Mouse (Mus musculus): ENCODE data around the gene Usp46.

DNA sequence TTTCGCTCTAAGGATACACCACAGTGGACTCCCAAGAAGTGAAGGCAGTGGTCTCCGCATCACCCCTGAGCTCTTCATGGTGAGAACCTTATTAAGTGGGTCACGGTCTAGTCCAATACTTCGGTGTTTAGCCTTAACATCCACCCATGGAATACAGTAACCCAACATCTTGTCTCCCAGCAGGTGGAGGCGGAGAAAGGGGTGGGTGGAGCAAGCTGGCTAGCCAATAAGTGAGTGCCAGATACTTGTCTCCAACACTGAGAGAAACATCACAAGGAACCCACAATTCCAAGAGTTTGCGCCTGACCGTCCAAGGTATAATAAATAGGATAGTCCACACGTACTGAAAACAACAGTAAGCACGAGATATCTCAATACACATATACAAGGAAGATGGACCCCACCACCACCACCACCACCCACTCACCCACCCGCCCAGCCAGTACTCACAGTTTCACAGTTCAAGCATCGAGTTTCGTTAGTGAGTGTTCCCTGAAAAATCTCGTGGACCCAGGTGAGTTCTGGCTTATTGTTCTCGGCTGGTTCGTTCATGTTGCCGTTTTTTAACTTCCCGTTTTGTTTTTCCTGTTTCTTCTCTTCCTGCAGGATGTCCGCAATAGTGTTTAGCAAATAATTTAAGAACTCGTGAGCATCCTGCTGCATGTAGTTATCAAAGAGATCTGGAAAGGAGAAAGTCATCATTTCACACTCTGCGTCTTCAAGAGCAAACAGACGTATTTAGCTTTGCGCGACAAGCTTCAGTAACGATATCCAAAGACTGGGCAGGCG is 39.3 kb downstream of the Usp46 start:
- TF ChIP-seq CTCF (IDR thresholded peaks at IDR 0.05) (no peak), EP300 (IDR thresholded peaks at IDR 0.05) (no peak)
